Mouse (Mus musculus) embryonic stem cell, embryonic (primary cell): ENCODE measurements around the gene Mapt.

Experiments
- CTCF ChIA-PET, 4 experiments: fragments of 300-600 bp in 2 of 4; fragments of 350-600 bp in 2 of 4; sonication (Branson Sonifier 250); formaldehyde crosslinking; loops; one replicate each; lab custom pipeline; 2022; ENCODE audit warnings: inconsistent platforms in 2 of 4; lab: Charles Lee
- POLR2A ChIA-PET, 4 experiments: fragments of 300-600 bp in 2 of 4; fragments of 350-600 bp in 2 of 4; sonication (Branson Sonifier 250); formaldehyde crosslinking; loops; one replicate each; lab custom pipeline; 2022; ENCODE audit warnings: antibody characterized with exemption in 4 of 4, inconsistent platforms in 1 of 4; lab: Charles Lee

The Mapt gene

GRCm38 (mm10) chr11:104223301-104223700, 7.9 kb upstream of the Mapt start:
- ChIA-PET POLR2A (interaction anchor here in 2 of 4 experiments (0.5 to 2.3 kb wide), 5 partner anchors 9 to 72 kb away, joined by 3 to 11 read pairs (median 4); no protein-coding TSS in a partner anchor), CTCF (interaction anchor here in 1 of 4 experiments (1.5 kb wide), 1 partner anchor 236 kb away, joined by 3 read pairs; no protein-coding TSS in a partner anchor)

GRCm38 (mm10) chr11:104229391-104229790, 1.8 kb upstream of the Mapt start:
- CTCF ChIA-PET: interaction anchor here in 2 of 4 experiments (0.6 to 1.8 kb wide), 2 partner anchors 8 to 60 kb away, joined by 3 to 4 read pairs; no protein-coding TSS in a partner anchor
- POLR2A ChIA-PET: interaction anchor here in 2 of 4 experiments (0.6 to 8.1 kb wide), 8 partner anchors 8 to 312 kb away, joined by 3 to 103 read pairs (median 12); partner anchors contain the start of gene Nsf (in 1 of the 2)

GRCm38 (mm10) chr11:104230066-104230778, 968 bp upstream of the Mapt start:
- CTCF ChIA-PET: interaction anchor here (0.5 to 3.6 kb wide), 14 partner anchors 8 to 243 kb away, joined by 3 to 16 read pairs (median 4); no protein-coding TSS in a partner anchor
- POLR2A ChIA-PET: interaction anchor here in 3 of 4 experiments (0.7 to 8.1 kb wide), 19 partner anchors 8 to 407 kb away, joined by 3 to 103 read pairs (median 4); partner anchors contain the start of genes Arf2 (in 1 of the 3) and Nsf (in 1 of the 3)

- CTCF ChIA-PET: interaction anchor here (0.6 to 3.6 kb wide), 19 partner anchors 10 to 871 kb away, joined by 3 to 16 read pairs (median 4); partner anchors contain the start of gene Nsf (in 1 of the 4)
Observed at GRCm38 (mm10) chr11:104232141-104233061, 1.2 kb downstream of the Mapt start.

GRCm38 (mm10) chr11:104233101-104233500, 1.9 kb downstream of the Mapt start:
- ChIA-PET POLR2A (interaction anchor here (0.6 to 8.1 kb wide), 22 partner anchors 9 to 295 kb away, joined by 3 to 103 read pairs (median 4); partner anchors contain the start of genes Arf2 (in 1 of the 4) and Nsf (in 1 of the 4)), CTCF (interaction anchor here in 3 of 4 experiments (0.6 to 3.6 kb wide), 6 partner anchors 45 to 253 kb away, joined by 3 to 16 read pairs (median 5); no protein-coding TSS in a partner anchor)

More at GRCm38 (mm10) chr11:104232141-104233061, 1.2 kb downstream of the Mapt start:
- POLR2A ChIA-PET: interaction anchor here in 3 of 4 experiments (0.6 to 8.1 kb wide), 25 partner anchors 9 to 279 kb away, joined by 3 to 103 read pairs (median 4); partner anchors contain the start of genes Arf2 (in 1 of the 3) and Nsf (in 1 of the 3)

GRCm38 (mm10) chr11:104233574-104234206, 2.5 kb downstream of the Mapt start:
- ChIA-PET POLR2A (interaction anchor here (0.6 to 8.1 kb wide), 17 partner anchors 12 to 295 kb away, joined by 3 to 103 read pairs (median 4); partner anchors contain the start of genes Arf2 (in 1 of the 4), Kansl1 (in 1 of the 4) and Nsf (in 1 of the 4)), CTCF (interaction anchor here in 3 of 4 experiments (0.6 to 3.6 kb wide), 6 partner anchors 45 to 169 kb away, joined by 3 to 16 read pairs (median 4); no protein-coding TSS in a partner anchor)

GRCm38 (mm10) chr11:104234680-104235079, 3.5 kb downstream of the Mapt start:
- ChIA-PET POLR2A (interaction anchor here in 3 of 4 experiments (1.2 to 8.1 kb wide), 8 partner anchors 12 to 148 kb away, joined by 3 to 103 read pairs (median 6); no protein-coding TSS in a partner anchor), CTCF (interaction anchor here in 2 of 4 experiments (0.8 to 1.3 kb wide), 3 partner anchors 44 to 52 kb away, joined by 3 read pairs; no protein-coding TSS in a partner anchor)

- CTCF ChIA-PET: no interaction called here
Observed at GRCm38 (mm10) chr11:104235881-104236280, 4.7 kb downstream of the Mapt start.

GRCm38 (mm10) chr11:104237226-104237625, 6.0 kb downstream of the Mapt start:
- ChIA-PET CTCF (interaction anchor here in 1 of 4 experiments (0.7 kb wide), 2 partner anchors 222 to 262 kb away, joined by 3 read pairs; no protein-coding TSS in a partner anchor), POLR2A (interaction anchor here in 2 of 4 experiments (0.8 to 2.4 kb wide), 5 partner anchors 41 to 52 kb away, joined by 3 to 5 read pairs (median 3); no protein-coding TSS in a partner anchor)

More at GRCm38 (mm10) chr11:104235881-104236280, 4.7 kb downstream of the Mapt start:
- POLR2A ChIA-PET: interaction anchor here in 1 of 4 experiments (1.3 to 1.7 kb wide), 3 partner anchors 12 to 54 kb away, joined by 3 to 5 read pairs (median 3); no protein-coding TSS in a partner anchor

GRCm38 (mm10) chr11:104237958-104238747, 7.0 kb downstream of the Mapt start:
- POLR2A ChIA-PET: interaction anchor here in 3 of 4 experiments (0.5 to 2.4 kb wide), 3 partner anchors 40 to 194 kb away, joined by 3 to 5 read pairs (median 5); no protein-coding TSS in a partner anchor
- CTCF ChIA-PET: no interaction called here

- CTCF ChIA-PET: interaction anchor here in 3 of 4 experiments (0.6 kb wide), 3 partner anchors 19 to 867 kb away, joined by 3 read pairs; no protein-coding TSS in a partner anchor
- POLR2A ChIA-PET: interaction anchor here in 3 of 4 experiments (0.6 to 3.1 kb wide), 5 partner anchors 12 to 44 kb away, joined by 3 to 13 read pairs (median 4); no protein-coding TSS in a partner anchor
Observed at GRCm38 (mm10) chr11:104245478-104245877, 14.3 kb downstream of the Mapt start.

- POLR2A ChIA-PET: interaction anchor here in 3 of 4 experiments (0.6 to 3.1 kb wide), 7 partner anchors 13 to 49 kb away, joined by 3 to 13 read pairs (median 3); no protein-coding TSS in a partner anchor
- CTCF ChIA-PET: interaction anchor here in 1 of 4 experiments (1.3 kb wide), 1 partner anchor 15 kb away, joined by 4 read pairs; the partner anchor contains the start of gene Mapt
Observed at GRCm38 (mm10) chr11:104246171-104246694, 15.0 kb downstream of the Mapt start.

- CTCF ChIA-PET: interaction anchor here in 3 of 4 experiments (0.5 to 1.3 kb wide), 3 partner anchors 16 to 61 kb away, joined by 3 to 4 read pairs (median 3); partner anchors contain the start of genes Mapt (in 1 of the 3) and Sppl2c (in 1 of the 3)
- POLR2A ChIA-PET: interaction anchor here in 2 of 4 experiments (0.5 to 3.1 kb wide), 11 partner anchors 8 to 130 kb away, joined by 3 to 13 read pairs (median 5); partner anchors contain the start of gene Mapt (in 1 of the 2)
Observed at GRCm38 (mm10) chr11:104247141-104247717, 16.0 kb downstream of the Mapt start.

GRCm38 (mm10) chr11:104249420-104249819, 18.2 kb downstream of the Mapt start:
- POLR2A ChIA-PET: no interaction called here
- CTCF ChIA-PET: no interaction called here

- CTCF ChIA-PET: no interaction called here
- POLR2A ChIA-PET: interaction anchor here in 3 of 4 experiments (0.6 to 4.7 kb wide), 6 partner anchors 9 to 80 kb away, joined by 3 to 19 read pairs (median 3); no protein-coding TSS in a partner anchor
Observed at GRCm38 (mm10) chr11:104251121-104251520, 19.9 kb downstream of the Mapt start.
